Comparison of ENCODE assay signal across 21 mouse cellular contexts in genomic region chr2:9547771-9548590, GRCm38 (mm10).
DNase-seq lines count a peak whose midpoint lies in the region; TF ChIP-seq lines count a peak whose summit lies in the region.
"Had no signal": no experiment of that assay in that cellular context is flagged by ENCODE, and none has a peak within 500 bp of the region (broad histone marks: within the 10 kb centered on the region; RNA-seq: fewer than 3 reads in every experiment).

No protein-coding gene starts in this region.

- no peak for TF ChIP-seq CTCF in lung, adult 2 months (IDR thresholded peaks at IDR 0.05; ENCODE audit: insufficient read depth, low read length)

- intact Hi-C loops in heart, postnatal 14 days (cut with DNase I): loop anchor here (5.0 kb wide), 1 partner anchor 74 kb away; no protein-coding TSS in a partner anchor

- no peak for TF ChIP-seq POLR2A in lung, adult 2 months (IDR thresholded peaks at IDR 0.05; ENCODE audit: borderline replicate concordance, extremely low read depth, low read depth, low read length)

- DNase-seq in heart, adult 9 months (ENCODE audit: low spot score in 2 of 2): peak; percentile 39 to 62
- DNase-seq in heart, postnatal 14 days: no peak
- DNase-seq in lung, adult 2 months: peak; percentile 8
- peak; percentile 36 for DNase-seq in lung, postnatal 10 days
- DNase-seq in right cerebral cortex, postnatal 36 days (ENCODE audit: low spot score in 2 of 2): no peak
- no peak for DNase-seq in right cerebral cortex, postnatal 25 days
- no peak for DNase-seq in layer of hippocampus, adult 11-12 months (ENCODE audit: low spot score)
- DNase-seq: adrenal gland, postnatal 14 days; cerebellum, adult 8-10 months; kidney, postnatal 36 days; liver, embryonic 13.5 days; thymus, adult 18-20 months; thymus, postnatal 4 days had no signal

- WGBS in lung, adult 2 months: 46% methylated on average over 10 of the region's 10 CpGs

- no peak overlapping the region for H3K4me3 ChIP-seq in lung, adult 2 months (replicated peaks; ENCODE audit: extremely low read depth, low read depth, low read length)
- H3K4me3 ChIP-seq: embryonic facial prominence, embryonic 15.5 days; heart, embryonic 13.5 days; hindbrain, embryonic 10.5 days; kidney, embryonic 15.5 days; limb, embryonic 13.5 days; liver, embryonic 13.5 days; midbrain, embryonic 15.5 days; myocyte; neural tube, embryonic 13.5 days had no signal

- H3K4me1 ChIP-seq in lung, adult 2 months (ENCODE audit: control insufficient read depth, insufficient read depth, low read length): peaks cover 3% of the 10 kb centered on the region; the same call in 1 of the 2 replicates
- H3K4me1 ChIP-seq: embryonic facial prominence, embryonic 15.5 days; heart, embryonic 13.5 days; hindbrain, embryonic 10.5 days; kidney, embryonic 15.5 days; limb, embryonic 13.5 days; liver, embryonic 13.5 days; midbrain, embryonic 15.5 days; neural tube, embryonic 13.5 days had no signal

Comparison
In these comparisons a context has a peak if more than half of its experiments do, and no peak if none do; other contexts are left out.
1. DNase-seq: peak in heart, adult 9 months (2 of 2), lung, adult 2 months (single experiment) and lung, postnatal 10 days (single experiment); none in heart, postnatal 14 days (0 of 2), right cerebral cortex, postnatal 36 days (0 of 2), right cerebral cortex, postnatal 25 days (single experiment) and layer of hippocampus, adult 11-12 months (single experiment).